Mouse (Mus musculus): Measurements from ENCODE around the gene Hoxa2. TPM values are rescaled to one million over a fixed set of nuclear protein-coding genes. Genes with fewer than 3 reads are reported as not detected.

The Hoxa2 gene
- polyA plus RNA-seq (2012; rRNA removed), result 0.83 and 1.0 TPM in 2 replicates

DNA sequence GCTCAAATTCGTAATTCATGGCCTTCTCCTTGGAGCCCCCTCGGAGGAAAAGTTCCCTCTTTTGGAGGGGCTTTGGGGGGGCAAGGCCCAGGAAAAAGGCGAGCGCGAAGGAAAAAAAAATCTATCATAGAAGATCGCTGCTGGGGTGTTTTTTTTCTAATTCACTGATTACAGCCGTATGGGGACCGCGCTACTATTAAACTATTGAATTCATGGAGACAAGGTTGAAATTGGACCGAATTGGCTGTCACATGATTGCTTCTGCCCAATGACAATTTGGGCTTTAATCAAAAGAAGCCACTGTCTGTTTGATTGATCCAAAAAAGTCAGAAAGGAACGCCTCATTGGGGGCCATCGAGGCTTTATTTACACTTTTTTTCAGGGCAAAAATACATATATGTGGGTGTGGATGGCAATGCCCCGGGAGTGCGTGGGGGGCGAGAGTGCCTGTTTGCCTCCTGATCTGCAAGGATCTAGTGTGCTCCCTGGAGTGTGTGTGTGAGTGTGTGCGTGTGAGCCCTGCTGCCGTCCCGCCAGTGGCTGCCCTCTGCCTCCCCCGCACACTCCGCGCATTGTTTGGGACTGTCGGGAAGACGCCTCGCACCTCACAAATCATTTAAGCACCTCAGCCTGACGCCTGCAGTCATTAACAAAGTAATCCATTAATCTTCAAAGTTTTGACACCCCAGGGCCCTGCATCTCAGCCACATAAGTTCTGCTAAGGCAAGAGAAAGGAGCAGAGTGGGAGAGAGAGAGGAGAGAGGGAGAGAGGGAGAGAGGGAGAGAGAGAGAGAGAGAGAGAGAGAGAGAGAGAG lies at the start of gene Hoxa2:
Hoxa2 (minus strand) TSS at position 206 of the 815 bp plus-strand sequence.
- H3K27me3 ChIP-seq (ENCODE audit: control insufficient read depth, insufficient read depth, low read length), result peaks cover 33% of the 10 kb centered on the region
- TF ChIP-seq POLR2A (IDR thresholded peaks at IDR 0.05; ENCODE audit: low read depth, low read length) (no peak), CTCF (IDR thresholded peaks at IDR 0.05; ENCODE audit: extremely low read depth, insufficient read length, insufficient replicate concordance, low read depth, low read length) (no peak)
- H3K4me3 ChIP-seq (ENCODE audit: low read depth, low read length), result peak within 1 kb of the TSS; percentile 51
- no peaks in the 10 kb centered on the region for H3K36me3 ChIP-seq (ENCODE audit: control insufficient read depth, insufficient read depth, low read length)
- peak within 1 kb of the TSS; percentile 72 for H3K27ac ChIP-seq (ENCODE audit: insufficient read depth, low read depth, low read length)
- H3K4me1 ChIP-seq (ENCODE audit: control insufficient read depth, insufficient read depth, insufficient read length, low read length), result peaks cover 5% of the 10 kb centered on the region
- WGBS, result 29% methylated on average over 25 of the region's 25 CpGs

DNA sequence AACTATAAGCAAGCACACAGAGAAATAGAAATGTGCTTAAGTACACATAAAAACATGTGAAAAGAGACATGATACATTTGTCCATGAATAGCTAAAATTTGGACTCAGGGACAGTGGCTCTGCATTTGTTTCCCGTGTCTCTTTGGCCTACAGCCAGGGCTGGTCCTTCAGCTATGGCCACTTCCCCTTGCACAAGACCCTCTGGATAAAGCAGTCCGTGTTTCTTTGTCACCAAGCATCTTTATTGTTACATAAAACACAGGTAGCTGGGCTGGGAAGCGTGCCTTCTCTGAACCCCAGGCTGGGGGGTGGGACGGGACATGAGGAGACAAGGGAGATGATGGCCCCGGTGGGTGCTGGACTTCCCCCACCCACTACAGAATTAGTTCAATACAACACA lies 49.6 kb upstream of the Hoxa2 start:
- no peak for TF ChIP-seq POLR2A (IDR thresholded peaks at IDR 0.05; ENCODE audit: low read depth, low read length)
- no peak for TF ChIP-seq CTCF (IDR thresholded peaks at IDR 0.05; ENCODE audit: extremely low read depth, insufficient read length, insufficient replicate concordance, low read depth, low read length)
- Histone ChIP-seq H3K27me3 (ENCODE audit: control insufficient read depth, insufficient read depth, low read length) (peaks cover 85% of the 10 kb centered on the region), H3K4me1 (ENCODE audit: control insufficient read depth, insufficient read depth, insufficient read length, low read length) (peaks cover 11% of the 10 kb centered on the region), H3K4me3 (ENCODE audit: low read depth, low read length) (no peak overlapping the region), H3K27ac (ENCODE audit: insufficient read depth, low read depth, low read length) (no peak overlapping the region), H3K36me3 (ENCODE audit: control insufficient read depth, insufficient read depth, low read length) (no peaks in the 10 kb centered on the region)
- 39% methylated on average over 5 of the region's 5 CpGs for WGBS

DNA sequence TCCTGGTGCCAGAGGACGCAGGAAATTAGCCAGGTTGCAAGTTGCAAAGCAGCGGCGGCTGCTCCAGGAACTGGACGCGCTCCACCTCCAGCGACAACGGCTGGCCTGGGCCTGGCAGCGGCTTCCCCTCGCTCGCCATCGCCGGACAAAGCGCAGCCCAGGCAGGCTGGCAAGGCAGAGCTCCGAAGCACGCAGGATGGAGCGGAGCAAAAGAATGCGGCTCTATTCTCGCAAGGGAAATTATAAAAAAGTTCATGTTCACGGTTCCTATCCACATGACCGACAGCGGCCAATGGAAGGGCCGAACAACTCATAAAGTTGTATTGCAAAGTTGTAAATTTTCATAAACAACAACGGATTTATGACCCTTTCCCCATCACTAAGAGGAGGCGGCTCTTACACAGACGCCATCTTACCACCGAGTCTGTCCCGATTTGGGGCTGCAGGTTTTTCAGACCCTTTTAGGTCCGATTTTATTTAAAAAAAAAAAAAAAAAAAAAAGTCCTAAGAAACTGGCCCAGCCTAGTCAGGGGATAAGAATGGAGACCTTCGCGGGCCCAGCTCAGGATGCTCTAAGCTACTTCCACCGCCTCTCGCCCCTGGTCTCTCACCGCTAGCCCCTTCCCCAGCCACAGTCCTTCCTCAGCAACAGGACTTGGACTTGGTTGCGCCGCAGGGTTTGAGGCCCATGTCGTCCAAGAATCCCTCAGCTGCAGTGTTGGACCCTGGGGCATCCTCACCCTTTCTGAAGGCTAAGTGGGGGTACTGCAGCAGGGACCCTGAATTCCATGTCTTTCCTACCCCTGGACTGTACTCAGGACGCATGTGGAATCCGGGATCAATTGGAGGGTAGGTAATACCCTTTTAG lies 48.7 kb upstream of the Hoxa2 start, which contains the start of the genes Hoxa3 and Gm28308:
Hoxa3 (minus strand) TSS at position 218 of the 868 bp plus-strand sequence.
Gm28308 (minus strand) TSS at position 221 of the 868 bp plus-strand sequence.
- no peak for TF ChIP-seq CTCF (IDR thresholded peaks at IDR 0.05; ENCODE audit: extremely low read depth, insufficient read length, insufficient replicate concordance, low read depth, low read length)
- TF ChIP-seq POLR2A (IDR thresholded peaks at IDR 0.05; ENCODE audit: low read depth, low read length), result no peak
- H3K27ac ChIP-seq (ENCODE audit: insufficient read depth, low read depth, low read length), result peak within 1 kb of the TSS; percentile 64
- H3K4me1 ChIP-seq (ENCODE audit: control insufficient read depth, insufficient read depth, insufficient read length, low read length), result peaks cover 11% of the 10 kb centered on the region
- WGBS, result 12% methylated on average over 38 of the region's 38 CpGs
- peaks cover 86% of the 10 kb centered on the region for H3K27me3 ChIP-seq (ENCODE audit: control insufficient read depth, insufficient read depth, low read length)
- H3K4me3 ChIP-seq (ENCODE audit: low read depth, low read length), result peak within 1 kb of the TSS; percentile 63
- H3K36me3 ChIP-seq (ENCODE audit: control insufficient read depth, insufficient read depth, low read length), result no peaks in the 10 kb centered on the region

DNA sequence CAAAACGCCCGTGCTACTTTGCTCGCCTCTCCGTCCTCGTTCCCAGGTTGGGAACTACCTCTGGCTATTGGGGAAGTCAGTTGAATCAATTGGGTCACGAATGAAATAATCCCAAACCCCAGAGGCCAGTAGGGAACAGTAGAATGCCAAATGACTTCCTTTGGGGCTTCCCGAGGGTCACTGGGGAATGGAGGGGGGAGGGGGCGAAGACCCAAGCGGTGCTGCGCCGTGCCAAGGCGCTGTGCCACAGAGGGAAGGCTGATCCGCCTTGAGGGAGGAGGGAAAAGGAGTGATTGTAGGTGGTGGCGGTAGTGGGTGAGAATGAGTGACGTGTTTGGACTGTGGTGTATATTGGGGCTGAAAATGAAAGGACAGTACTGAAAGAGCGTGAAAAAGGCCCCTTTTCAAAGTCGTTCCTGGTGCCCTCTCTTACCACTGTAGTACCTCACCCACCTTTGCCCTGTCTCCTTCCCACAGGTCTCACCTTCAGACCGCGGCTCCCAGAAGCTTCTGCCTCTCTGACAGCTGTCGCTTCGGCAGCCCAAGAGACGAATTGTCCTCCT lies 48.0 kb upstream of the Hoxa2 start:
- Histone ChIP-seq H3K36me3 (ENCODE audit: control insufficient read depth, insufficient read depth, low read length) (no peaks in the 10 kb centered on the region), H3K4me1 (ENCODE audit: control insufficient read depth, insufficient read depth, insufficient read length, low read length) (peaks cover 11% of the 10 kb centered on the region), H3K4me3 (ENCODE audit: low read depth, low read length) (peak overlapping the region; percentile 63), H3K27me3 (ENCODE audit: control insufficient read depth, insufficient read depth, low read length) (peaks cover 84% of the 10 kb centered on the region), H3K27ac (ENCODE audit: insufficient read depth, low read depth, low read length) (peak overlapping the region; percentile 64)
- 6% methylated on average over 22 of the region's 22 CpGs for WGBS
- TF ChIP-seq CTCF (IDR thresholded peaks at IDR 0.05; ENCODE audit: extremely low read depth, insufficient read length, insufficient replicate concordance, low read depth, low read length) (no peak), POLR2A (IDR thresholded peaks at IDR 0.05; ENCODE audit: low read depth, low read length) (no peak)

DNA sequence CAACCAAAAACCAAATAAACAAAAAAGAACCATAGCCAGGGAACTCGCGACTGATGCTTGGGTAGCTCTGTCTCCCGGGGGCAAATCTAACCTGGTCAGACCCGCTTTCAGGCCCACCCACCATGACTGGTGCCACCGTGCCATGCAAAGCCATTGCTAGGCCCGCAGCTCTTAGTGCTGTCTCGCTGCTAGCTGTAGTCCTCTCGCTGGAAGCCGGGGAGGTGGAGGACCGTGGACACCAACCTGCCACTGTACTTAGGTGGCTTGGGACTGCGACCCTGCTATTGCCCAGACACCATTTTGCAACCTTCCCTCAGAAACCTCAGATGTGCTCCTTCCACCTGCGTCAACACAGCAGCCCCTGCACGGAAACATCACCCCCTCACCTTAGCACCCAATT lies 47.3 kb upstream of the Hoxa2 start:
- Histone ChIP-seq H3K36me3 (ENCODE audit: control insufficient read depth, insufficient read depth, low read length) (no peaks in the 10 kb centered on the region), H3K27me3 (ENCODE audit: control insufficient read depth, insufficient read depth, low read length) (peaks cover 79% of the 10 kb centered on the region), H3K4me1 (ENCODE audit: control insufficient read depth, insufficient read depth, insufficient read length, low read length) (peaks cover 8% of the 10 kb centered on the region), H3K4me3 (ENCODE audit: low read depth, low read length) (peak overlapping the region; percentile 63), H3K27ac (ENCODE audit: insufficient read depth, low read depth, low read length) (0 out of 2 replicates have a peak overlapping the region, but pooled peaks have one; percentile 8)
- WGBS, result 12% methylated on average over 13 of the region's 13 CpGs
- no peak for TF ChIP-seq CTCF (IDR thresholded peaks at IDR 0.05; ENCODE audit: extremely low read depth, insufficient read length, insufficient replicate concordance, low read depth, low read length)
- TF ChIP-seq POLR2A (IDR thresholded peaks at IDR 0.05; ENCODE audit: low read depth, low read length), result no peak

DNA sequence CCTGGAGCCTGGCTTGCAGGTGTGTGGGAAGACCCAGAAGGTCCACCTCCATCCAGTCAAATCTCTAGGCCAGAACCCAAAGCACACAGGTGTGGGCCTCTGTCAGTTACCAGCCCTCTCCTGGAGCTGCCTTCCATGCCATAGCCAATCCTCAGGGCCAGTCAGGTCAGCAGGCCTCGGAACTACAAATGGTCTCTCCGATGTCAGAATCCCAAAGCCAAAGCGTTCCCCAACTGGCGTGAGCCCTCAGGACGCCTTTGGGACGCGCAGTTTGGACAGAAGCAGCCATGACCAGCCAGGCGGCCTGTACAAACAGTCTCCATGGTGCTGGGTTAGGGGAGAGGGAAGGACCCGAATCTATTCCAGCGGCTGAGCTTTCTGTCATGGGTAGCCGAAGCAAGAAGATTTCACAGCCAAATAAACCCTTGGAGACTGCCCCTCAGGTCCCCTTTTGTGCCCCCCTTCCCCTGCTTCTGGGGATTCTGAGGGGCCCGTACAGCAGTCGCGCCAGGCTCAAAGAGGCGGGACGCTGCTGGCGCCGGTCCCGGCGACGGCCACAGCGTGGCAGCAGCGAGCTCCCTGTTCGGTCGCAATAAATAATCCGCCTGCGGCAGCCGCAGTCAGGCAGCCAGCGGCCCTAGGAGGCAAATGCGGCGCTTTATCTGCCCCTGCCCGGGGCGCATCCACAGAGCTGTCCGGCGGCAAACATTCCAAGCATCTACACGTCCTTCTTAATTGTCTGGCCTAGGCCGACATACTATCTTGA lies 46.7 kb upstream of the Hoxa2 start:
- H3K4me3 ChIP-seq (ENCODE audit: low read depth, low read length), result peak overlapping the region; percentile 63
- WGBS, result 3% methylated on average over 37 of the region's 37 CpGs

More for the DNA sequence above, 46.7 kb upstream of the Hoxa2 start:
- H3K27ac ChIP-seq (ENCODE audit: insufficient read depth, low read depth, low read length), result 0 out of 2 replicates have a peak overlapping the region, but pooled peaks have one; percentile 8
- H3K27me3 ChIP-seq (ENCODE audit: control insufficient read depth, insufficient read depth, low read length), result peaks cover 78% of the 10 kb centered on the region
- peaks cover 8% of the 10 kb centered on the region for H3K4me1 ChIP-seq (ENCODE audit: control insufficient read depth, insufficient read depth, insufficient read length, low read length)
- H3K36me3 ChIP-seq (ENCODE audit: control insufficient read depth, insufficient read depth, low read length), result no peaks in the 10 kb centered on the region
- TF ChIP-seq CTCF (IDR thresholded peaks at IDR 0.05; ENCODE audit: extremely low read depth, insufficient read length, insufficient replicate concordance, low read depth, low read length), result peak; percentile 73
- peak; percentile 23; the same call in 1 of the 2 replicates for TF ChIP-seq POLR2A (IDR thresholded peaks at IDR 0.05; ENCODE audit: low read depth, low read length)

Measured in small intestine, adult 2 months (tissue).